Mouse (Mus musculus) retina, adult 2 months (tissue): Measurements from ENCODE around the gene Pop4.

ENCODE experiments used
- DNase-seq: peaks from one replicate; pipeline ENCODE4 v3.0.0-alpha.2; 2012; ENCODE audit warnings: low read depth, low spot score

Pop4 gene

GRCm38 (mm10) chr7:38220866-38221265 lies 50.4 kb downstream of the Pop4 start:
- no peak for DNase-seq

- no peak for DNase-seq
These were observed 51.7 kb downstream of the Pop4 start for GRCm38 (mm10) chr7:38219526-38219925.

GRCm38 (mm10) chr7:38218631-38219367 lies 52.4 kb downstream of the Pop4 start:
- no peak for DNase-seq

- no peak for DNase-seq
These were observed 53.6 kb downstream of the Pop4 start for GRCm38 (mm10) chr7:38217417-38218171.

- no peak for DNase-seq
These were observed 55.5 kb downstream of the Pop4 start for GRCm38 (mm10) chr7:38215697-38216096.

GRCm38 (mm10) chr7:38215281-38215680 lies 55.9 kb downstream of the Pop4 start:
- DNase-seq, result no peak

- no peak for DNase-seq
These were observed 56.6 kb downstream of the Pop4 start for GRCm38 (mm10) chr7:38214473-38215214.

- no peak for DNase-seq
These were observed 58.6 kb downstream of the Pop4 start for GRCm38 (mm10) chr7:38212651-38213062.
